Mouse (Mus musculus): ENCODE measurements around the gene Catsper4.

Gene Catsper4

GRCm38 (mm10) chr4:134181825-134182224 is 45.4 kb downstream of the Catsper4 start:
- DNase-seq (ENCODE audit: low read depth), result peak; percentile 22

DNA sequence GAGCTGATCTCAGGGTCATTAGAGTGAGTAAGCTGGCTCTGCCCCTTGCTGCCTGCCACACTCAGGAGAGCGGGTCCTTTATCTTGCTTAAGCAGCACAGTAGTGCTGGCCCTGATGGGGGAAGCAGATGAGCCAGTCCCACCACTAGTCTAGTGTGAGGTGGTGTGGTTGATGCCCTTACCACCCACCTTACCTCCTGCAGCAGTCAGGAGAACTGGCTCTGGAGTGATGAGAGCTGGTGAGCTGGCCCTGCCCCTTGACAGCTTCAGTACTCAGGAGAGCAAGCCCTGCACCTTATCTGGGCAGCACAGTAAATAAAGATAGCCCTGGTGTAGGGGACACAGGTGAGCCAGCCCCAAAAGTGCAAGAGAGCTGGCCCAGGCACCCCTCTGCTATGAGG is 46.1 kb downstream of the Catsper4 start:
- no peak for DNase-seq (ENCODE audit: low read depth)

GRCm38 (mm10) chr4:134172391-134172790 is 54.8 kb downstream of the Catsper4 start:
- DNase-seq (ENCODE audit: low read depth), result peak; percentile 80

DNA sequence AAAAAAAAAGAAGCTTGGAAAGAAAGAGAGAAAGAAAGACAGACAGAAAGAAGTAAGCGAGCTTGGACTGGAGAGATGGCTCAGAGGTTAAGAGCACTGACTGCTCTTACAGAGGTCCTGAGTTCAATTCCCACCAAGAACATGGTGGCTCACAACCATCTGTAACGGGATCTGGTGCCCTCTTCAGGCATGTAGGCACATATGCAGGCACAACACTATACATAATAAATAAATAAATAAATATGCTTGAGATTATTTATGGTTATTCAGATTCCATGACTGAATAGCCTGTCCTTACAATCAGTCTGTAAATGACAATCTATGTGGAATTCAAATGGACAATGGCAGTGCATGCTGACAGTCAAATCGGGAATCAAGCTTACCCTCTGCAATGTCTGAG is 60.3 kb downstream of the Catsper4 start:
- DNase-seq (ENCODE audit: low read depth), result peak; percentile 8

DNA sequence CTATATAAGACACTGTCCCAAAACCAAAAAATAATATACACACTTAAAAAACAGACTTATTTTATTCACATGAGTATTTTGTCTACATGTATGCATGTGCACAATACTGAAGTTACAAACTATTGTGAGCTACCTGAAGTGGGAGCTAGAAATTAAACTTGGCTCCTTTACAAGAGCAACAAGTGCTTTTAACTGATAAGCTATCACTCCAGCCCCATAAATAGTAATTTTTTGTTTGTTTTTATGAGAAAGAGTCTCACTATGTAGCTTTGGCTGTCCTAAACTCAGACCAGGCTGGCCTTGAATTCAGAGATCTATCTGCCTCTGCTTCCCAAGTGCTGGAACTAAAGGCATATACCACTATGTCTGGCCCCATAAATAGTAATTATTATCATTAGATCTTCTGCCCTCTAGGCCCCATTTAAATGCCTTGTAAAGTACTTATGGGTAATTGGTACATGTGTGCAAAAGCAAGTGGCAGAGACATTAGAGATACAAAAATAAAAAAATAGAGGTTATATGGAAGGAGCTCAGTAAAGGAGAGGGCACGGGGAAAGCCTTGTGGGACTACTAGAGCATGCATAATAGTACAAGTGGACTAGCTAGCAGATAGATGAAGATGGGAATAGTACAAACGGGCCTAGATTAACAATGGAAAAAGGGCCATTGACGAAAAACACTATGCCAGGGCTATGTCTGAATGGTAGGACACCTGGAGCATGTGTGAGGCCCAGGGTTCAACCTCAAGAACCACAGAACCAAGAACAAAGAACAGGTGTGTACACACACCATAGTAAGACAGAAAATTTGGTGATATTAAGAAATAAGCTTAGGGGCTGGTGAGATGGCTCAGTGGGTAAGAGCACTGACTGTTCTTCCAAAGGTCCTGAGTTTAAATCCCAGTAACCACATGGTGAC is 61.4 kb downstream of the Catsper4 start:
- DNase-seq (ENCODE audit: low read depth), result no peak

DNA sequence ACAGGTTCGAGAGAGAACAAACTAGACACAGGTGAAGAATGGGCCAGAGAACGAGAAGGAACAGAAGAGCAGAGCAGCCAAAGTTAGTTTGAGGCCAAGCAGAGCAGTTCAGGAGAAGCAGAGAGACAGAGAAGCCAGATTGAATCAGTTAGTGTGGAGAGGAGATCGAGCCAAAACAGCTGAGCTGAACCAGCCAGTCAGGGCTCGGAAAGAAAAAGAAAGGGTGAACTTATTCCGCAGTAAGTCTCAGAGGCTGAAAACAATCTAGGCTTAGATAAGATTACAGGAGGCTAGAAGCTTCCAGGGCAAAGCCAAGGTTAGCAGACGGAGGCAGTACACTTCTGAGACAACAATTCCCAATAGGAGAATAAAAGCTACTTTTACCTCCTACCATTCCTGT is 62.2 kb downstream of the Catsper4 start:
- peak; percentile 15 for DNase-seq (ENCODE audit: low read depth)

GRCm38 (mm10) chr4:134164591-134164990 is 62.6 kb downstream of the Catsper4 start:
- no peak for DNase-seq (ENCODE audit: low read depth)
